Mouse (Mus musculus): ENCODE measurements around the gene Zfp932. TPM values are rescaled to one million over a fixed set of nuclear protein-coding genes. Genes with fewer than 3 reads are reported as not detected.
A peak's percentile ranks its signal among the peaks of the same experiment; 100 is the strongest.

Gene Zfp932
- polyA plus RNA-seq, 1 experiment, result 2.6 TPM

DNA sequence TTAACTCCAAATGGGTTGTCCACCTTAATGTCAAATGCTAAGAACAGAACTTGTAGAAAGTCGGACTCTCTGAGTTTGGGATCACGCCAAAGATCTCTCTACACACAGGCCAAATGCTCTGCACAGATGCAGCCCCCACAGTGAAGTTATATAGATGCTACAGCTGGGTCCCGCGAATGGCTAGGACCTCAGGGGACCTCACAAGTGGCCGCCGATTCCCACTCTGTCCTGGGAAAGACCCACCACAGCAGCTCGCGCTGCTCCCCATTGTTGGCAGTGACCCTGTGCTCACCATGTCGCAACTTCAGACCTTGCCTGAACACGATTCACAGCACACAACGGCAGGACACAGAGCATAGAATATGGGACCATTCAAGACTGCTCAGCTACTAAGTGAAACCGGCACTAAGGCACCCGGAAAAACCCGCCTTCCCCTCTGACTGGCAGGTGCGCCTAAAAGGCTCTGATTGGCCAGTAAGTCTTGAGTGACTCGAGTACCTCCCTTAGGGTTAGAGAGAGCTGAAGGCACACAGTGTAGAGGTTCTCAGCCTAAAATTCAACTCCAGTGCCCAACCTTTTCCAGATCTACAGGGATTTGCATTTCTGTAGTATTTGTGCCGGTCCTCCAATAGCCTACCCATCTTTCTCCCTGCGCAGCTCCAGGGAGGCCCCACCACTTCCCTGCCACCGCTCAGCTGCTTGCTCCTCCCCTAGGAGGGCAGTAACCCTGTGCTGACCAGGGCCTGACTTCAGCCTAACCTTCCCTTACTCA lies 61.5 kb downstream of the Zfp932 start:
- peak; percentile 69 to 85 for DNase-seq (ENCODE audit: low read depth in 1 of 2, low spot score in 2 of 2)
- 2% methylated on average over 19 of the region's 19 CpGs for WGBS
- TF ChIP-seq CTCF (IDR thresholded peaks at IDR 0.05; ENCODE audit: extremely low read depth, insufficient read depth, insufficient read length, insufficient replicate concordance) (no peak), POLR2A (IDR thresholded peaks at IDR 0.05; ENCODE audit: low read depth, low read length) (peak; percentile 58; the same call in 1 of the 2 replicates)
- peak overlapping the region; percentile 84 for H3K27ac ChIP-seq (ENCODE audit: insufficient read depth, low read length)
- H3K4me3 ChIP-seq (ENCODE audit: extremely low read depth, insufficient read depth, insufficient read length), result peak overlapping the region; percentile 84
- H3K27me3 ChIP-seq (ENCODE audit: control insufficient read depth, insufficient read depth, low read length), result no peaks in the 10 kb centered on the region
- H3K4me1 ChIP-seq (ENCODE audit: control insufficient read depth, insufficient read depth, insufficient read length), result no peaks in the 10 kb centered on the region
- H3K36me3 ChIP-seq (ENCODE audit: control insufficient read depth, insufficient read depth, low read length), result no peaks in the 10 kb centered on the region

Other genes with a start within 250 kb of the Zfp932 start
- 1.2 and 1.4 TPM in 2 replicates for gene 4930522L14Rik, start 244.6 kb upstream of the Zfp932 start, polyA plus RNA-seq (2012; rRNA removed)
- gene Gm15446, start 73.1 kb upstream of the Zfp932 start, polyA plus RNA-seq (2012; rRNA removed), result 1.3 and 1.5 TPM in 2 replicates
- 0.09 and 0.41 TPM in 2 replicates for gene Gm17655, start 76.0 kb downstream of the Zfp932 start, polyA plus RNA-seq (2012; rRNA removed)
- 0.04 and 0.11 TPM in 2 replicates for gene Gm35315, start 97.9 kb downstream of the Zfp932 start, polyA plus RNA-seq (2012; rRNA removed)
- gene Plcxd1, start 103.4 kb downstream of the Zfp932 start, polyA plus RNA-seq (2012; rRNA removed), result 0.67 and 1.2 TPM in 2 replicates
- gene Gtpbp6, start 111.7 kb downstream of the Zfp932 start, polyA plus RNA-seq (2012; rRNA removed), result 156 and 207 TPM in 2 replicates
- 0.32 and 0.46 TPM in 2 replicates for gene Zfp605, start 113.6 kb downstream of the Zfp932 start, polyA plus RNA-seq (2012; rRNA removed)
- 59.3 and 68.9 TPM in 2 replicates for gene Chfr, start 139.3 kb downstream of the Zfp932 start, polyA plus RNA-seq (2012; rRNA removed)
- gene Golga3, start 180.2 kb downstream of the Zfp932 start, polyA plus RNA-seq (2012; rRNA removed), result 5.3 and 5.8 TPM in 2 replicates
- 10.0 and 12.0 TPM in 2 replicates for gene Ankle2, start 234.5 kb downstream of the Zfp932 start, polyA plus RNA-seq (2012; rRNA removed)